Mouse (Mus musculus): ENCODE results near the gene Slc37a1.

DNA sequence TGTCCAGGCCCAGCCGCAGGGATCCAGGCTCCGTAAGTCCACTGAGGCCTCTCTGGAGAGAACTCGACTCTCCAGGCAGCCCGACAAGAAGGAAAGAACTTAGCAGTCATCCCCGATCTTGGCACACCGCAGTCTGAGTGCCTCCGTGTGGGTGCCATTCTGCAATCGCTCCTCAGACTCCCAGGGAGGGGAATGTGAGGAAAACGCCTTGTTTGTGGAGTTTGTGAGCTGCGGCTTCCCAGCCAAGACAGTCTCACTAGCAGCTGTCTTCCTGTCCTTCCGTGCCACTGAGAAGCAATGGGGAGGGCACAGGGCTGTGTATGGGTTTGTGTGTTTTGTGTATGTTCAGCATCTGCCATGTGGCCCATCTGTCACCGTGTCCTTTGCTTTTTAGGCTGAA lies 62.8 kb downstream of the Slc37a1 start:
- TF ChIP-seq CTCF (IDR thresholded peaks at IDR 0.05; ENCODE audit: borderline replicate concordance, control insufficient read depth, extremely low read depth, insufficient read depth, low read length, poor library complexity) (no peak), POLR2A (IDR thresholded peaks at IDR 0.05; ENCODE audit: control insufficient read depth, extremely low read depth, insufficient read depth, low read length, poor library complexity) (no peak)

All from thymus, adult 2 months (tissue).